Mouse (Mus musculus) olfactory bulb, adult 2 months (tissue): ENCODE results near the gene Pgc.

Experiments used
- CTCF ChIP-seq: fragments of 200-500 bp; IDR thresholded peaks from 2 replicates; pipeline ENCODE4 v1.5.1; 2012; ENCODE audit warnings: low read depth, mild to moderate bottlenecking, low read length, moderate library complexity; ENCODE audit not compliant: insufficient read depth
- POLR2A ChIP-seq: fragments of 200-500 bp; IDR thresholded peaks from 2 replicates; pipeline ENCODE4 v1.6.1; 2012; ENCODE audit warnings: mild to moderate bottlenecking, low read depth, low read length, moderate library complexity; ENCODE audit not compliant: insufficient read depth

GRCm38 (mm10) chr17:47737271-47738065 lies 10.8 kb downstream of the Pgc start:
- TF ChIP-seq CTCF, result no peak
- TF ChIP-seq POLR2A, result no peak
